Mouse (Mus musculus) MEL-GATA-1-ER (cell line): Measurements from ENCODE around the gene Gm11992.

Experiments used
- DNase-seq: peaks from one replicate; pipeline ENCODE4 v3.0.0-alpha.2; 2012; ENCODE audit warnings: low read depth; ENCODE audit errors: extremely low read depth

Gene Gm11992

GRCm38 (mm10) chr11:9048011-9048702 is at the start of gene Gm11992:
Gm11992 (plus strand) TSS chr11:9048594.
- DNase-seq: peak; percentile 64

DNA sequence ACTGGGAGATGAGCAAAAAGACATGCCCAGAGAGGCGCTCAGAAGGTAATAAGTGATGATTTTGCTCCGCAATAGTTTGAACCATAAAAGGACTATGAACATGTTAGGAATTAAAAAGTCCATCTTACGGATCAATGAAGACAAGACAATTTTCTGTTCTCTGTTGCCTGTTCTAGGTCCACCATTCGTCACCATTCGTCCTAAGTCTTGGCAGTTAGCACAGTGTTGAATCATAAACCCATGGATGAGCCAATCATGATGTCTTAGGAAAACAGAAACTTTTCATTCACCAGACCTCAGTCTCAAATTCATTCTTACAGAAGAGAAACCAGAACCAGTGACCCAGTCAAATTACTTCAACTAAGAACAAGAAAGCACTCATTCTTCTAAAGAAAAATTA is 39.6 kb upstream of the Gm11992 start:
- DNase-seq: no peak

- DNase-seq: peak; percentile 46
Observed at GRCm38 (mm10) chr11:9010416-9010815, 38.0 kb upstream of the Gm11992 start.

GRCm38 (mm10) chr11:9010853-9011339 is 37.5 kb upstream of the Gm11992 start, which contains the start of gene Hus1:
Hus1 (minus strand) TSS chr11:9011191.
- peak; percentile 54 for DNase-seq

GRCm38 (mm10) chr11:9011348-9011747 is 37.0 kb upstream of the Gm11992 start:
- DNase-seq: peak; percentile 30

DNA sequence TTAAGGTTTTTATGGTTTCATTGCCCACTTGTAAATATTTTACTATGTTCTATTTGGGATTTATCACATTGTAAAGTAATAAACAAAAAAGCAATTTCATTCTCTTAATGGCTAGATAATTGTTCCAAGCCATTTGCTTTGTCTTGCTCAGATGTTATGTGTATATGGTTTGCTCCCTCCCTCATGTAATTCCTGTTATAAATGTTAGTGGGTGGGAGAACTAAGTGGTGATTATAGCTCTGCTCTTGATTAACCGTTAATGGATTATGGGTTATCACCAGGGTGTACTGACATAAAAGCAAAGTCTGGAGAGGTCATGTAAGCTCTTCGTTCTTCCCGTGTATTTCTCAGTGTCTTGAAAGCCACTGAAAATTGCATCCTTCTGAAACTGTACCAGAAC is 33.7 kb upstream of the Gm11992 start:
- no peak for DNase-seq

- DNase-seq: no peak
Observed at GRCm38 (mm10) chr11:9018491-9019267, 29.7 kb upstream of the Gm11992 start.

GRCm38 (mm10) chr11:9020207-9020606 is 28.2 kb upstream of the Gm11992 start:
- DNase-seq: no peak

DNA sequence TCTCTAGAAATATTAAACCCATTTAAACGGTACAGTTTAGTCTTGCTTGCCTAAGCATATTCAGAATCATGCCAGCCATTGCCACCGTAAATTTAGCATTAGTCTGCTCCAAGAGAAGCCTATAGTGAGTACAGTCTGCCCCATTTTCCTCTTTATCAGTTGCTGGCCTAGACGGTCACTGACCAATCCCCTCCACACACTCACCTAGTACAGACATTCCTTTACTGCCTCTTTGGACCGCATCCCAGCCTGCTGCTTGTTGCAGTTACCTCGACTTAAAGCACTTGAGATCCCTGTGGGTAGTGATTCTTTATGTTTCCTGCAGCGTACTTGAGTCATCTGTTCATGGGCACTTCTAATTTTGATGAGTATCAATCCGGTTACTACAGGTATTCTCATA is 23.6 kb upstream of the Gm11992 start:
- no peak for DNase-seq

DNA sequence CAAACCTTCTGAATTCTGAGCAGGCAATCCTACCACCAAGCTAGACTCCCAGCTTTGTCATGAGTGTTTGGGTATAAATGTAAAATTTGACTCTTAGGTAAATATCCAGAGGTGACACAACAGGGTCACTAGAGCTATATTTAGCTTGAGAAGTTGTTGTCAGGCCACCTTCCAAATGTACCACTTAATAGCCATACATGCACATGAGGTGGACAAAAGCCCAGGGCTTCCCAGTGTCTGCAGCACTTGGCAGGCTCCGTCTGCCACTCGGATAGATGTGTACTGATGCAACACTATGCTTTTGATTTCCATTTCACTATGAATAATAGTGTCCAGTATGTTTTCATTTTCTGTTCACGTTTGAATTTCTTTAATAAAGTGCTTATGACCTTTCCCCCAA is 23.2 kb upstream of the Gm11992 start:
- DNase-seq: no peak

DNA sequence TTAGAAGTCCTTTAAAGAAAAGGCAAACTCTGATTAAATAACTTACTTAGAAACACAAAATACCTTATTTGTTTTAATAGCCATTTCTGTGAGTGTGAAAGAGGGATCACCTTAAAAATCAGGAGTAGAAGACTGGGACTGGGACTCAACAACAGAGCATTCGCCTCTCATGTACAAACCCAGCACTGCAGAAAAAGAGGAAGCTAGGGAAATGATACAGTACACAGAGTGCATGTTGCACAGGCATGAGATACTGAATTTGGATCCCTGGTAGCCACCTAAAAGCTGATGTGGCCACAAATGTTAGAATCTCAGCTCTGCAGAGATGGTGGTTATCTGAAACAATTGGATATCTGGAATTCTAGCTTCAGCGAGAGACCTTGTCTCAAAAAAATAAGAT is 16.9 kb upstream of the Gm11992 start:
- DNase-seq: no peak

- no peak for DNase-seq
Observed at GRCm38 (mm10) chr11:9046546-9046945, 1.8 kb upstream of the Gm11992 start.

- no peak for DNase-seq
Observed at GRCm38 (mm10) chr11:9047044-9047443, 1.4 kb upstream of the Gm11992 start.

DNA sequence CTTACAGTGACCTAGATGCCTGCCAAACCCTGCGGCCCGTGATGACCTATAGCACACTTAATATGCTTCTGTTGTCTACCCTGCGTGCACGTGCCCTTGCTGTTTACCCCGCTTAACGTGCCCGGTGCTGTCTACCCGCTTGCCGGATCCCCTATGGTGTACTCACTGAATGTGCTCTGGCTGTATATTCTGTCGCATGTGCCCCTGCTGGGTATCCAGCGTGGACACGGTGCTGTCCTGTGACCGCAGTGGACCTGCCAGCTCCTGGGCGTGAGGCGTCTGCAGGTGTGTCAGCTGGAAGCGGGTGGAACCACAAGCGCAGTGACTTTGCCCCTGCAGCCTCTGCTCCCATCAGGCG is 288 bp downstream of the Gm11992 start, which contains the start of gene Sun3:
TSS of gene Sun3 (minus strand) at position 289 of the 358 bp plus-strand sequence.
- DNase-seq: no peak

- DNase-seq: no peak
Observed at GRCm38 (mm10) chr11:9050241-9050640, 1.8 kb downstream of the Gm11992 start.

DNA sequence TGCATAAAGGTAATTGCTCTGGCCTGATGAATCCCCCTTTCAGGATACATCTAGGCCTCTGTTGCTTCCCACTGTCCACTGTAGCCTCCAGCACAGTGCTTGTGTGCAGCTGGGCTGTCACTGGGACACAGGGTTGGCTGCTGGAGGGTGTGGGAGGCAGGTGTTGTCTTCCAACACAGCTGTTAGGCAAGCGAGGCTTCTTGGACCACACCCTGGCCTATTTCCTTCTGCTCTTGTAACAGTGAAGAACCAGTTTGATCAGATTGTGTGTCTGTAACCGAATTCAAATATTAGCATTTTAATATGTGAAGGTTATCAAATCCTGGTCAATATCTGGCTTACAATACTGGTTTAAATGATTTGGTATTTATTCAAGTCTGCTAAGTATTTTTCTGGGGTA is 3.5 kb downstream of the Gm11992 start:
- no peak for DNase-seq

DNA sequence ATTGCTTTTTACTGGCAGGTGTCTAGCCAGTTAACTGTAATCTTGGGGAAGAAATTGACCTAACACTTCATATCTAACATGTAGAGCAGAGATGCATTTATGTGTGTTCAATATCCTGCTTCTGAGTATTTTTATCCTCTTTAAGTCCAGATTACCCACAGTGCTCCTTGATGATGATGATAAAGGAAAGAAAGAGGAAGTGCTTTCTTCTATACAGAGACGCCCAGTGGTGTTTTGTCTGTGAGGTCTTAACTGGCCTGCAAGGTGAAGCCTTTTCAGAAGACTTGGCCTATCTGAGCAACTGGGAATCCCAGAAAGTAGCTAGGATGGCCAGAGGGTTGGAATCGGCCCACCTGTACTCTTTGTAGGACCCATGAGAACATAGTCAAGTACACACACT is 8.5 kb downstream of the Gm11992 start:
- DNase-seq: peak; percentile 27

- no peak for DNase-seq
Observed at GRCm38 (mm10) chr11:9057711-9058110, 9.3 kb downstream of the Gm11992 start.

GRCm38 (mm10) chr11:9060029-9060428 is 11.6 kb downstream of the Gm11992 start:
- DNase-seq: no peak

- DNase-seq: no peak
Observed at GRCm38 (mm10) chr11:9060484-9060883, 12.1 kb downstream of the Gm11992 start.

DNA sequence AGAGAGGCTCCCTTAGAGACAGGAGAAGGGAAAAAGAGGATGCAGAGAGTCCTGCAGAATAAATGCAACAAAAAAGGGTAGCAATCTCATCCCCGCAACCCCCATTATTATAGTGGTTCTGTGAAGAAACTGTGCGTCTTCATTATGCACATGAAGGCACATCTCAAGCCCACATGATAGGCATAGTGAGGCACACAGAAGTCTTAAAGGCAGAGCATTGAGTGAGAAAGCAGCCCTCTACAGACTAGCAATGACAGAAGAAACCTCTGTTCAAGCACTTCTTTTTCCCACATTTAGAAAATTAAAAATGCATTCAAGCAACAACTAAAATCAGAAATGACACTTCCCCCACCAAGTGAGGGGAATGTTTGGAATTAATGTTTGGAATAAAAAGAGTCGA is 28.1 kb downstream of the Gm11992 start:
- DNase-seq: no peak

DNA sequence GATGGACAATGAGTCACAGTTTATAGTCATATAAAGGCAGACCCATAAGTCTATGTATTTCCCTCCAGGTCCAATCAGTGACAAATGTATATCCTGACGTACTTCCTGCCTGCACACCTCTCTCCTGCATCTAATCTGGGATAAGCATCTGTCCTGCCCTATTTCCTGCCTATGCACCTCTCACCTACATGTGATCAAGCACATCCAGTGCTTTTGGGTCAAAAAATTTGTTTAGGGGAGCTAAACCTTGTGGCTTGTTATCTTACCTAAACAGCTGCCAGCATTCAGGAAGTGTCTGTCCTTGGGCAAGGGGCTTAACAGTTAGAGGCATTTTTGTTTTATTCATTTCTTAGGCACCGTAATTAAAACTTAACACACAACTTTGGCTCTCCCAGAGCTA is 64.8 kb downstream of the Gm11992 start:
- DNase-seq: peak; percentile 93
